Mouse (Mus musculus) liver, embryonic 16.5 days (tissue): ENCODE results near the gene Ptk7. TPM values are rescaled to one million over a fixed set of nuclear protein-coding genes. Genes with fewer than 3 reads are reported as not detected.

Source experiments
- ATAC-seq: fragments of 200-750 bp; cut with Nextera tagmentation; 2 replicates; pipeline ENCODE4 v1.8.0; 2017; ENCODE audit warnings: low read depth, mild to moderate bottlenecking, moderate number of reproducible peaks, moderate library complexity
- H3K27ac ChIP-seq: fragments of 300-500 bp; sonication (generic); 2 replicates; pipeline ENCODE4 v1.5.1; 2014; ENCODE audit warnings: mild to moderate bottlenecking, low read length
- H3K27me3 ChIP-seq: fragments of 300-500 bp; sonication (generic); 2 replicates; pipeline ENCODE4 v1.6.1; 2014; ENCODE audit warnings: low read depth, low read length, mixed read lengths; ENCODE audit not compliant: control insufficient read depth, insufficient read depth
- H3K36me3 ChIP-seq: fragments of 300-500 bp; sonication (generic); 2 replicates; pipeline ENCODE4 v1.6.1; 2014; ENCODE audit warnings: mild to moderate bottlenecking; ENCODE audit not compliant: control insufficient read depth, insufficient read depth
- H3K4me1 ChIP-seq: fragments of 300-500 bp; sonication (generic); 2 replicates; pipeline ENCODE4 v1.6.1; 2014; ENCODE audit warnings: low read depth, low read length, mixed read lengths; ENCODE audit not compliant: control insufficient read depth
- H3K4me2 ChIP-seq: fragments of 300-500 bp; sonication (generic); 2 replicates; pipeline ENCODE4 v1.6.1; 2014; ENCODE audit warnings: low read depth, low read length, mixed read lengths
- H3K4me3 ChIP-seq: fragments of 300-500 bp; sonication (generic); 2 replicates; pipeline ENCODE4 v1.5.1; 2014; ENCODE audit warnings: low read depth, mild to moderate bottlenecking, low read length
- H3K9ac ChIP-seq: fragments of 300-500 bp; sonication (generic); 2 replicates; pipeline ENCODE4 v1.6.1; 2014; ENCODE audit warnings: low read depth, low read length
- H3K9me3 ChIP-seq: fragments of 300-500 bp; sonication (generic); replicated peaks from 2 replicates; pipeline ENCODE4 v1.6.1; 2016; ENCODE audit warnings: low read length; ENCODE audit not compliant: control insufficient read depth
- WGBS: fragments of 180-500 bp; shearing (Covaris S2); extraction: QIAGEN DNeasy Blood & Tissue Kit; methylation state at CpG from one replicate; pipeline ENCODE4 v1.1.7; 2014; ENCODE audit not compliant: insufficient replicate concordance; 5-methylcytosine and 5-hydroxymethylcytosine counted together
- polyA plus RNA-seq: library from polyadenylated mRNA; unstranded; fragments of >200 nt; fragmentation: Nextera tagmentation; extraction: Ambion mirVana; gene quantifications from 2 replicates; pipeline ENCODE4 v1.2.1, GENCODE M21; 2015

Gene Ptk7
- polyA plus RNA-seq, 1 experiment from 2014 or later = 9.4 TPM

DNA sequence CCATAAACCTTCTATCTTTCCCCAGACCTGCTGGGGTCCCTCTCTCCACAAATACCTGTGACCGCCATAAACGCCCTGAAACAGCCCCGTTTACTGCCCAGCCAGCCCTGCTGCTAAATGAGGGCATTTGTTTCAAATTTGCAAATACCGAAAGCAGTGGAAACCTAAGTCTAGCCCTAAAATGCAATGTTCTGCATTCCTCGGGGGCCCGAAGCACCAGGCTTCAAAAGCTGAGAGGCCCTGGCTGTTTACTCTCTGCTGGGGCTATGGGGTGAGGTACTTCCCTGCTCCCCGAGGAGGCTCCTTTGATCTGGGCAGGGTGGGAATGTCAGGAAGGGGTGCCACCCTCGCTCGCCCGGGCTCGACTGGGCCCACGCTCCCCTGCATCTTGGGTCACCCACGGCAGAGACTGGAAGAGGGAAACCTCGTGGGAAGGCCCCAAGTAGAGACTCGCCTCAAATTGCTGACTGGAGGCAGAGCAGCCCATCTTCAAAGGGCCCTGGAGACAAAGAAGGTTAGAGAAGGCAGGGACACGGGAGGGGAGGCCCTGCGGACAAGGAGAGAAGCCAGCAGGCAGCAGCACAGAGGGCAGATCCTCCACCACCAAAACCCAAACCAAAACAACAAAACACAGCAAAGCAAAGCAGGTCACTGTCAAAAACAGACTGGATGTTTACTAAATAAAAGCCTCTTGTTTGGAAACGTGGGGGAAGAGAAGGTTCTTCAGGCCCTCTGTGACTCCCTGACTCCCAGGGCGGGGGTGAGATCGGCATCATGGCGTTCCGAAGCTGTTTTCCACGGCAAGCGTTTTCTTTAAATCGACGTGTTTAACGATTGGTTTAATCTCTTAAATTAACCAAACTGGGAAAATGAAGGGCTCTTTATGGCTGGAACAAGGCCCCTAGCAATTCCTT, 10.3 kb downstream of the Ptk7 start:
- no peak for ATAC-seq
- WGBS = 43% methylated on average over 27 of the region's 27 CpGs
- Histone ChIP-seq H3K27ac (no peak overlapping the region), H3K4me2 (no peak overlapping the region), H3K27me3 (no peaks in the 10 kb centered on the region), H3K9ac (no peak overlapping the region), H3K9me3 (no peaks in the 10 kb centered on the region), H3K4me1 (peaks cover 12% of the 10 kb centered on the region), H3K36me3 (no peaks in the 10 kb centered on the region), H3K4me3 (no peak overlapping the region)

DNA sequence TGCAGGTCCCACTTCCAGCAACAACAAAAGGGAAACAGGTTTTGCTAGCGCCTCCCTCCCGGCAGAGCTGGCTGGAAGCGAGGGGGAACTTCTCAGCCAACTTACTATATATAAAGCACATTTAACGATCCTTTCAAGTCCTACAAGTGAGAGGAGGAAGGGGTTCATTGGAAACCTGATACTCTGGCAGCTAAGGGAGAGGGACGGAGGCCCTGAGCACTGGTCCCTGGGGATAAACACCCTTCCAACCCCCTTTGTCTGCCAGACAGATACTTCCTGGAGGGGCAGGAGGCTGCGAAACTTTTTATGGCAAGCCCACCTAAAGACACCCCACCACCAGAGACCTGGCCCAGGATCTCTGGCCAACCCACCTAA, 10.9 kb downstream of the Ptk7 start:
- 42% methylated on average over 6 of the region's 6 CpGs for WGBS
- no peak overlapping the region for H3K9ac ChIP-seq
- no peak overlapping the region for H3K4me3 ChIP-seq
- no peak overlapping the region for H3K27ac ChIP-seq
- H3K4me1 ChIP-seq = peaks cover 12% of the 10 kb centered on the region
- no peaks in the 10 kb centered on the region for H3K9me3 ChIP-seq
- H3K4me2 ChIP-seq = no peak overlapping the region
- no peaks in the 10 kb centered on the region for H3K27me3 ChIP-seq
- ATAC-seq = no peak
- H3K36me3 ChIP-seq = no peaks in the 10 kb centered on the region

DNA sequence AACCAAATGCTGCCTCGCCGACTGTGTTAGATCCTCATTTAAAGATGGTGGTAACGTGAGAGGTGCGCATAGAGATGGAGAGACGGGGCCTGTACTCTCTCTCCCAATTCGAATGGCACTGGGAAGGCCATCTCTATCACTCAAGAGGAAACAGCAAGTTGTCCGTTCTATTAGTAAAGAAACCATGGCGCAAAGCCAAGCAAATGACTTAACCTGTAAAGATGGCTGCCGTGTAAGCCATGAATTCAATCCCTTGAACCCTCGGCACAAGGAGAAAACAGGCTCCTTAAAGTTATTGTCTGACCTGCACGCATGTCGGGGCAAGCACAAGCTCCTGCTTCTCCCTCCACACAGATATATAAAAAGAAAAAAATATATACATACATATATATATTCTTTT, 11.5 kb downstream of the Ptk7 start:
- Histone ChIP-seq H3K9me3 (no peaks in the 10 kb centered on the region), H3K36me3 (no peaks in the 10 kb centered on the region), H3K9ac (no peak overlapping the region), H3K4me2 (no peak overlapping the region), H3K4me3 (no peak overlapping the region), H3K27ac (no peak overlapping the region), H3K4me1 (peaks cover 12% of the 10 kb centered on the region), H3K27me3 (no peaks in the 10 kb centered on the region)
- WGBS = 71% methylated on average over 12 of the region's 12 CpGs
- ATAC-seq = no peak

DNA sequence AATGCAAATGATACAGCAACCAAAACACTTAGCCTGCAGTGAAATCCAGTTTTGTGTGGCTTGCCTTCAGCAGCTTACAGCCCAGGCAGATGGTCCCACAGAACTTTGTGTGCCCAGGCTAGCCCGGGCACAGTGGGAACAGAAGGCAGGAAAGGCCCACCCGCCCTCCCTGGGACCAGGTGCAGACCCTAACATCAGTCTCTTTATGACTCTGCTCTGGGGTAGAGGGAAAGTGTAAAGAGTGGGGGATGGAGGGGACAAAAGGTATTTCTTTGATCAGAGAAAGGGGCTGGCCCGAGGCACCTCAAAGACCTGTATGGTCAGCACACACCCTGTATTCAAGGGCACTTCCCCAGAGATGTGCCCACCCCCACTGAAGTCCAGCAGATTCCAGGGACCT, 16.1 kb downstream of the Ptk7 start:
- no peak overlapping the region for H3K4me2 ChIP-seq
- no peaks in the 10 kb centered on the region for H3K9me3 ChIP-seq
- WGBS = 49% methylated on average over 3 of the region's 3 CpGs
- no peak for ATAC-seq
- H3K4me1 ChIP-seq = peaks cover 2% of the 10 kb centered on the region; the same call in 1 of the 2 replicates
- H3K4me3 ChIP-seq = no peak overlapping the region
- H3K9ac ChIP-seq = no peak overlapping the region
- no peaks in the 10 kb centered on the region for H3K27me3 ChIP-seq
- H3K27ac ChIP-seq = no peak overlapping the region
- no peaks in the 10 kb centered on the region for H3K36me3 ChIP-seq

DNA sequence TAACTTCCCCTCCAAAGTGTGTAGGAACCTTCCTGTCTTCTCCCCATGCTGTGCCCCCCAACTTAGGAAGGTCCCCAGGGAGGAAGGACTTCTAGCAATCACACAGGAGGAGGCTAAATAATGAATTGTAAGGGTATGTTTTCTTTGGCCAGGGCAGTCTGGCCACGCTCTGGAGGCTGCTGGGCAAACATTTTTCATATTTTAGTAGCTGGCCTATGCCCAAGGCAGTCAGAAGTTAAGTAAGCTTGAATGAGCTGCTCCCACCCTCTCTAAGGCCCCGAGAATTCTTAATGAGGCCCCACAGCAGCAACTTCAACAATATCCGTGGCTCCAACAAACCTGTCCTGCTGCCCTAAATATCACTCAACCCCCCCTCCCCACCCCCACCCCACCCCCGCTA, 16.5 kb downstream of the Ptk7 start:
- Histone ChIP-seq H3K36me3 (no peaks in the 10 kb centered on the region), H3K4me3 (no peak overlapping the region), H3K27ac (no peak overlapping the region), H3K4me2 (no peak overlapping the region), H3K9me3 (no peaks in the 10 kb centered on the region), H3K27me3 (no peaks in the 10 kb centered on the region), H3K9ac (no peak overlapping the region), H3K4me1 (no peaks in the 10 kb centered on the region)
- WGBS = 44% methylated on average over 4 of the region's 4 CpGs
- ATAC-seq = no peak

DNA sequence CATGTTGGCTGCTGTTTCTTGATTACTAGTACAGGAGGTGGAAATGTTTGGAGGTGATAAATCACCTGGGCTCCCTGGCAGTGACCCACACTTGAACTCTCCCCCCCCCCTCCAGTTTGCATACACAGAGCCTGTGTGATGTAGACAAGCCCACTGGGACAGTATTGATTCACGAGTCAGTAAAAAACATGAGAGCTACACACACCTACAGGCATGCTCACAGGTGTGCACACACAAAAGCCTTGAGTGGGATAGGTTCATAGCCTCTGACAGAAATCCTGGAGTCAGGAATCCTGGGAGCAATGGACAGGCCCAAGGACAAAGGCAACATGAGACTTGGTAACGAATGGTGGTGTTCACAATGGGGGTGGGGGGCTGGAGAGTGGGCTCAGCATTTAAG, 17.1 kb downstream of the Ptk7 start:
- Histone ChIP-seq H3K4me1 (no peaks in the 10 kb centered on the region), H3K9me3 (no peaks in the 10 kb centered on the region), H3K27ac (no peak overlapping the region), H3K36me3 (no peaks in the 10 kb centered on the region), H3K4me3 (no peak overlapping the region), H3K4me2 (no peak overlapping the region), H3K27me3 (no peaks in the 10 kb centered on the region), H3K9ac (no peak overlapping the region)
- no peak for ATAC-seq
- 44% methylated on average over 2 of the region's 2 CpGs for WGBS

DNA sequence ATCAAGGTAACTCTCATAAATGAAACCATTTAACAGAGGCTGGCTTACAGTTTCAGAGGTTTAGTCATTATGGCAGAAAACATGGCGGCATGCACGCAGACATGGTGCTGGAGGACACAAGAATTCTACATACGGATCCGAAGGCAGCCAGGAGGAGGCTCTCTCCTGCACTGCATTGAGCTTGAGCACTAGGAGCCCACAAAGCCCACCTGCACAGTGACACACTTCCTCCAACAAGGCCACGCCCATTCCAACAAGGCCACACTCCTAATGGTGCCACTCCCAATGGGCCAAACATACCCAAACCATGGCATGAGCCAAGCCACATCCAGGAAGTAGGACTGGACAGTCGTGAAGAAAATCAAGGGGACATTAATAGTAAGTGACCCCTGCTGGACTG, 18.0 kb downstream of the Ptk7 start:
- H3K4me3 ChIP-seq = no peak overlapping the region
- no peak for ATAC-seq
- no peaks in the 10 kb centered on the region for H3K9me3 ChIP-seq
- no peak overlapping the region for H3K4me2 ChIP-seq
- H3K27ac ChIP-seq = no peak overlapping the region
- H3K36me3 ChIP-seq = no peaks in the 10 kb centered on the region
- no peaks in the 10 kb centered on the region for H3K4me1 ChIP-seq
- H3K27me3 ChIP-seq = no peaks in the 10 kb centered on the region
- H3K9ac ChIP-seq = no peak overlapping the region
- WGBS = 75% methylated on average over 6 of the region's 6 CpGs

DNA sequence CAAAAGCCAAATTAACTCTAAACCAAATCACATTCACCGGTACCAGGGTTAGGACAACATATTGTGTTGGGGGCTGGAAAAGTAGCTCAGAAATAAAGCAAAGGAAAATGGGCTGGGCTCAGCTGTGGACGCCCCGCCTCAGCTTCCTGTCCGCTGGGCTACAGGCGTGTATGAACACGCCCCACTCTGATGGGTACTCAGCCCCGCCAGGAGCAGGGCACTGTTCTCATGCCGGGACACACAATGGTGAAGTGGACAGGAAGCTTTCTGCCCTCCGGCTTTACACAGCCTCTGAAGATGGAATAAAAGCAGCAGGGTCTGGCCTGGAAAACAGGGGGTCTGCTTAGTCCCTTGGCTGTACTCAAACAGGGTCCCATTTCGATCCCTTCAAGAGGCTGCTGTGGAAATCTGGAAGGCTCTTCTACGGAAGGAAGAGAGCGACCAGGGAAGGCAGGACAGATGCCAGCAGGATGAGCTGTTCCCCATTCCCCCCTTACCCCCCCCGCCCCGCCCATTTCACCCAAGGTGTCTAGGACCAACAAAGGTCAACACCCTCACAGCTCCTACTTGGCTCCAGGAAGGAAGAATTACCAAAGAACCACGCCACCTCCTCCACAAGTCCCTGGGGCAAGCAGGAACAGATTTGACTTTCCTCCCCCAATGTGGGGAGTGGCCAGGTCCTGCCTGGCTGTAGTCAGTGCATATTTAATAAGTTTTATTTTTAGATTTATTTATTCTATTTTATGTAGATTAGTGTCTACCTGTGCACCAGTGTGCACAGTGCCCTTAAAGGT, 19.4 kb downstream of the Ptk7 start:
- 24% methylated on average over 15 of the region's 15 CpGs for WGBS
- no peaks in the 10 kb centered on the region for H3K36me3 ChIP-seq
- no peaks in the 10 kb centered on the region for H3K4me1 ChIP-seq
- peak overlapping the region; percentile 8; the same call in 1 of the 2 replicates for H3K4me2 ChIP-seq
- no peak overlapping the region for H3K9ac ChIP-seq
- no peak overlapping the region for H3K4me3 ChIP-seq
- no peak overlapping the region for H3K27ac ChIP-seq
- H3K9me3 ChIP-seq = no peaks in the 10 kb centered on the region
- no peaks in the 10 kb centered on the region for H3K27me3 ChIP-seq
- ATAC-seq = 0 out of 2 replicates have a peak, but pooled peaks have one; percentile 32

DNA sequence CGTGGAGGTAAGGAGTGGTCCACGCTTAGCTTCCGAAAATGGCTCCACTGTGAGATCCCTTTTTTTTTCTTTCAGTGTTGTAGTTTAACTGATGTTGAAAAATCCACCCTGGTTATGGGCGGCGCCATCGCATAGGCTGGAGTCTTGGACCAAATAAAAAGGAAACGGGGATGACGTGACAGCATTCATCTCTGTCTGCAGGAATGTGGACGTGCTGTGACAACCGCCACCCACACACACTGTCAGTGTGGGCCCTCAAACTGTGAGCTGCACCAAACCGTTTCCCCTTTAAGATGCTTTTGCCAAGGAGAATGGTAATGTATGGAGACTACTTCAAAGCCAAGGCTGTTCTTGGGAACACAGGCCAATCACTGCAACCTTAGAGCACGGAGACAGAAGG, 23.3 kb downstream of the Ptk7 start:
- Histone ChIP-seq H3K27ac (no peak overlapping the region), H3K4me1 (no peaks in the 10 kb centered on the region), H3K36me3 (no peaks in the 10 kb centered on the region), H3K9me3 (no peaks in the 10 kb centered on the region), H3K4me2 (no peak overlapping the region), H3K9ac (no peak overlapping the region), H3K27me3 (no peaks in the 10 kb centered on the region), H3K4me3 (no peak overlapping the region)
- no peak for ATAC-seq
- 73% methylated on average over 12 of the region's 12 CpGs for WGBS
